In genomic region chr16:28404156-28404555, GRCm38 (mm10) we compare ENCODE assay signal across 23 mouse cellular contexts.
DNase-seq lines count a peak whose midpoint lies in the region; ATAC-seq and TF ChIP-seq lines count a peak whose summit lies in the region.
"Had no signal": no experiment of that assay in that cellular context is flagged by ENCODE, and none has a peak within 500 bp of the region (broad histone marks: within the 10 kb centered on the region; RNA-seq: fewer than 3 reads in every experiment).

No protein-coding gene starts in this region.

- H3K27me3 ChIP-seq in embryonic facial prominence, embryonic 14.5 days (replicated peaks; ENCODE audit: control insufficient read depth, insufficient read depth, low read length): no peaks in the 10 kb centered on the region
- no peaks in the 10 kb centered on the region for H3K27me3 ChIP-seq in embryonic facial prominence, embryonic 10.5 days (replicated peaks; ENCODE audit: low read depth, poor library complexity, severe bottlenecking)
- no peaks in the 10 kb centered on the region for H3K27me3 ChIP-seq in intestine, embryonic 15.5 days (replicated peaks)
- no peaks in the 10 kb centered on the region for H3K27me3 ChIP-seq in intestine, embryonic 16.5 days (replicated peaks; ENCODE audit: control insufficient read depth, insufficient read depth, low read length)
- no peaks in the 10 kb centered on the region for H3K27me3 ChIP-seq in intestine, postnatal 0 days (replicated peaks; ENCODE audit: control insufficient read depth, insufficient read depth, low read length)
- H3K27me3 ChIP-seq in forebrain, embryonic 10.5 days (ENCODE audit: poor library complexity, severe bottlenecking): no peaks in the 10 kb centered on the region
- H3K27me3 ChIP-seq: CH12.LX had no signal

- no peak overlapping the region for H3K27ac ChIP-seq in embryonic facial prominence, embryonic 14.5 days (replicated peaks; ENCODE audit: low read depth, low read length)
- no peak overlapping the region for H3K27ac ChIP-seq in embryonic facial prominence, embryonic 10.5 days (replicated peaks)
- H3K27ac ChIP-seq in intestine, embryonic 15.5 days: no peak overlapping the region
- no peak overlapping the region for H3K27ac ChIP-seq in intestine, embryonic 16.5 days (ENCODE audit: low read length)
- H3K27ac ChIP-seq in intestine, postnatal 0 days (ENCODE audit: low read depth, low read length): no peak overlapping the region
- no peak overlapping the region for H3K27ac ChIP-seq in forebrain, embryonic 10.5 days

- WGBS in embryonic facial prominence, embryonic 14.5 days: 81% methylated on average over 1 of the region's 1 CpGs
- WGBS in embryonic facial prominence, embryonic 10.5 days: 92% methylated on average over 1 of the region's 1 CpGs
- 63% methylated on average over 1 of the region's 1 CpGs for WGBS in intestine, embryonic 15.5 days
- WGBS in intestine, embryonic 16.5 days: 67% methylated on average over 1 of the region's 1 CpGs
- WGBS in intestine, postnatal 0 days: 45% methylated on average over 1 of the region's 1 CpGs
- 93% methylated on average over 1 of the region's 1 CpGs for WGBS in forebrain, embryonic 10.5 days

- no peak for DNase-seq in embryonic facial prominence, embryonic 14.5 days (ENCODE audit: low spot score)
- DNase-seq in embryonic facial prominence, embryonic 10.5 days (ENCODE audit: low spot score): no peak
- DNase-seq in adrenal gland, adult 18-20 months (ENCODE audit: low spot score in 2 of 2): no peak
- no peak for DNase-seq in forebrain, embryonic 10.5 days (ENCODE audit: extremely low spot score, low spot score)
- DNase-seq: adrenal gland, adult 2 months; adrenal gland, adult 8-10 months; adrenal gland, postnatal 10 days; adrenal gland, postnatal 14 days; adrenal gland, postnatal 25 days; adrenal gland, postnatal 36 days; B cell, adult 2 months; cerebellum, adult 11 months; cerebellum, adult 11-12 months; cerebellum, adult 18-20 months had no signal

- no peak overlapping the region for H3K9ac ChIP-seq in embryonic facial prominence, embryonic 14.5 days (ENCODE audit: low read depth, low read length)
- no peak overlapping the region for H3K9ac ChIP-seq in intestine, embryonic 15.5 days
- H3K9ac ChIP-seq in intestine, embryonic 16.5 days (ENCODE audit: low read depth, low read length): no peak overlapping the region
- no peak overlapping the region for H3K9ac ChIP-seq in intestine, postnatal 0 days (ENCODE audit: low read depth, low read length)

- no peak overlapping the region for H3K4me2 ChIP-seq in embryonic facial prominence, embryonic 14.5 days (ENCODE audit: low read depth, low read length)
- no peak overlapping the region for H3K4me2 ChIP-seq in intestine, embryonic 15.5 days (replicated peaks)
- no peak overlapping the region for H3K4me2 ChIP-seq in intestine, embryonic 16.5 days (ENCODE audit: low read depth, low read length)
- no peak overlapping the region for H3K4me2 ChIP-seq in intestine, postnatal 0 days (replicated peaks; ENCODE audit: low read depth)

- no peak overlapping the region for H3K4me3 ChIP-seq in embryonic facial prominence, embryonic 14.5 days (ENCODE audit: low read depth, low read length)
- no peak overlapping the region for H3K4me3 ChIP-seq in embryonic facial prominence, embryonic 10.5 days
- no peak overlapping the region for H3K4me3 ChIP-seq in intestine, embryonic 15.5 days (replicated peaks)
- no peak overlapping the region for H3K4me3 ChIP-seq in intestine, embryonic 16.5 days (ENCODE audit: low read length)
- no peak overlapping the region for H3K4me3 ChIP-seq in intestine, postnatal 0 days (ENCODE audit: low read depth, low read length)
- no peak overlapping the region for H3K4me3 ChIP-seq in forebrain, embryonic 10.5 days

- TF ChIP-seq CTCF in intestine, postnatal 0 days (IDR thresholded peaks at IDR 0.05; ENCODE audit: low read depth): no peak

- H3K36me3 ChIP-seq in embryonic facial prominence, embryonic 14.5 days (ENCODE audit: control insufficient read depth, insufficient read depth, low read length): no peaks in the 10 kb centered on the region
- H3K36me3 ChIP-seq in embryonic facial prominence, embryonic 10.5 days (replicated peaks): no peaks in the 10 kb centered on the region
- no peaks in the 10 kb centered on the region for H3K36me3 ChIP-seq in intestine, embryonic 15.5 days
- no peaks in the 10 kb centered on the region for H3K36me3 ChIP-seq in intestine, embryonic 16.5 days (ENCODE audit: control insufficient read depth, insufficient read depth, low read length)
- H3K36me3 ChIP-seq in intestine, postnatal 0 days (ENCODE audit: control insufficient read depth, insufficient read depth): no peaks in the 10 kb centered on the region
- no peaks in the 10 kb centered on the region for H3K36me3 ChIP-seq in forebrain, embryonic 10.5 days (replicated peaks)
- H3K36me3 ChIP-seq: G1E had no signal

- H3K9me3 ChIP-seq in embryonic facial prominence, embryonic 14.5 days (ENCODE audit: control insufficient read depth, low read length): no peaks in the 10 kb centered on the region
- no peaks in the 10 kb centered on the region for H3K9me3 ChIP-seq in embryonic facial prominence, embryonic 10.5 days
- H3K9me3 ChIP-seq in intestine, embryonic 15.5 days: no peaks in the 10 kb centered on the region
- no peaks in the 10 kb centered on the region for H3K9me3 ChIP-seq in intestine, embryonic 16.5 days (ENCODE audit: control insufficient read depth, low read length)
- no peaks in the 10 kb centered on the region for H3K9me3 ChIP-seq in intestine, postnatal 0 days (ENCODE audit: control insufficient read depth)
- no peaks in the 10 kb centered on the region for H3K9me3 ChIP-seq in forebrain, embryonic 10.5 days
- H3K9me3 ChIP-seq: G1E had no signal

- ATAC-seq in embryonic facial prominence, embryonic 14.5 days (ENCODE audit: low read depth): 0 out of 2 replicates have a peak, but pooled peaks have one; percentile 35
- ATAC-seq in intestine, embryonic 15.5 days: peak; percentile 68
- peak; percentile 90 for ATAC-seq in intestine, embryonic 16.5 days
- peak; percentile 81 for ATAC-seq in intestine, postnatal 0 days
- ATAC-seq in megakaryocyte, adult 5-6 weeks (ENCODE audit: poor library complexity, severe bottlenecking): no peak
- ATAC-seq: activated CD4-positive, CD25-positive, alpha-beta regulatory T cell, adult 4 months; CD4-positive, CD25-positive, alpha-beta regulatory T cell, adult 4 months; Patski had no signal

- H3K4me1 ChIP-seq in embryonic facial prominence, embryonic 14.5 days (ENCODE audit: control insufficient read depth, insufficient read depth, low read length): no peaks in the 10 kb centered on the region
- no peaks in the 10 kb centered on the region for H3K4me1 ChIP-seq in embryonic facial prominence, embryonic 10.5 days
- H3K4me1 ChIP-seq in intestine, embryonic 15.5 days (replicated peaks): no peaks in the 10 kb centered on the region
- no peaks in the 10 kb centered on the region for H3K4me1 ChIP-seq in intestine, embryonic 16.5 days (ENCODE audit: control insufficient read depth, insufficient read depth, low read length)
- H3K4me1 ChIP-seq in intestine, postnatal 0 days (replicated peaks; ENCODE audit: control insufficient read depth, insufficient read depth, low read length): no peaks in the 10 kb centered on the region
- no peaks in the 10 kb centered on the region for H3K4me1 ChIP-seq in forebrain, embryonic 10.5 days
